Mouse (Mus musculus): ENCODE data around the gene Abhd5. TPM values are rescaled to one million over a fixed set of nuclear protein-coding genes. Genes with fewer than 3 reads are reported as not detected.

The Abhd5 gene
- polyA plus RNA-seq, 1 experiment from 2014 or later = 29.9 TPM

Other genes with a start within 250 kb of the Abhd5 start
- 93.3 and 96.3 TPM in 2 replicates for gene Snrk, start 234.3 kb upstream of the Abhd5 start, polyA plus RNA-seq (2015; fragmentation: Nextera tagmentation; extraction: Ambion mirVana)
- gene Ano10, start 57.2 kb upstream of the Abhd5 start, polyA plus RNA-seq (2015; fragmentation: Nextera tagmentation; extraction: Ambion mirVana) = 31.8 and 36.5 TPM in 2 replicates

All from lung, embryonic 16.5 days (tissue).